Mouse (Mus musculus) liver, embryonic 16.5 days (tissue): ENCODE data around the gene Rcor1. TPM values are rescaled to one million over a fixed set of nuclear protein-coding genes. Genes with fewer than 3 reads are reported as not detected.

ENCODE experiments used
- ATAC-seq: fragments of 200-750 bp; cut with Nextera tagmentation; 2 replicates; pipeline ENCODE4 v1.8.0; 2017; ENCODE audit warnings: low read depth, mild to moderate bottlenecking, moderate number of reproducible peaks, moderate library complexity
- H3K27ac ChIP-seq: fragments of 300-500 bp; sonication (generic); 2 replicates; pipeline ENCODE4 v1.5.1; 2014; ENCODE audit warnings: mild to moderate bottlenecking, low read length
- H3K27me3 ChIP-seq: fragments of 300-500 bp; sonication (generic); 2 replicates; pipeline ENCODE4 v1.6.1; 2014; ENCODE audit warnings: low read depth, low read length, mixed read lengths; ENCODE audit not compliant: control insufficient read depth, insufficient read depth
- H3K36me3 ChIP-seq: fragments of 300-500 bp; sonication (generic); 2 replicates; pipeline ENCODE4 v1.6.1; 2014; ENCODE audit warnings: mild to moderate bottlenecking; ENCODE audit not compliant: control insufficient read depth, insufficient read depth
- H3K4me1 ChIP-seq: fragments of 300-500 bp; sonication (generic); 2 replicates; pipeline ENCODE4 v1.6.1; 2014; ENCODE audit warnings: low read depth, low read length, mixed read lengths; ENCODE audit not compliant: control insufficient read depth
- H3K4me2 ChIP-seq: fragments of 300-500 bp; sonication (generic); 2 replicates; pipeline ENCODE4 v1.6.1; 2014; ENCODE audit warnings: low read depth, low read length, mixed read lengths
- H3K4me3 ChIP-seq: fragments of 300-500 bp; sonication (generic); 2 replicates; pipeline ENCODE4 v1.5.1; 2014; ENCODE audit warnings: low read depth, mild to moderate bottlenecking, low read length
- H3K9ac ChIP-seq: fragments of 300-500 bp; sonication (generic); 2 replicates; pipeline ENCODE4 v1.6.1; 2014; ENCODE audit warnings: low read depth, low read length
- H3K9me3 ChIP-seq: fragments of 300-500 bp; sonication (generic); replicated peaks from 2 replicates; pipeline ENCODE4 v1.6.1; 2016; ENCODE audit warnings: low read length; ENCODE audit not compliant: control insufficient read depth
- WGBS: fragments of 180-500 bp; shearing (Covaris S2); extraction: QIAGEN DNeasy Blood & Tissue Kit; methylation state at CpG from one replicate; pipeline ENCODE4 v1.1.7; 2014; ENCODE audit not compliant: insufficient replicate concordance; 5-methylcytosine and 5-hydroxymethylcytosine counted together
- polyA plus RNA-seq: library from polyadenylated mRNA; unstranded; fragments of >200 nt; fragmentation: Nextera tagmentation; extraction: Ambion mirVana; gene quantifications from 2 replicates; pipeline ENCODE4 v1.2.1, GENCODE M21; 2015

The Rcor1 gene
- polyA plus RNA-seq, 1 experiment from 2014 or later = 4.1 TPM

DNA sequence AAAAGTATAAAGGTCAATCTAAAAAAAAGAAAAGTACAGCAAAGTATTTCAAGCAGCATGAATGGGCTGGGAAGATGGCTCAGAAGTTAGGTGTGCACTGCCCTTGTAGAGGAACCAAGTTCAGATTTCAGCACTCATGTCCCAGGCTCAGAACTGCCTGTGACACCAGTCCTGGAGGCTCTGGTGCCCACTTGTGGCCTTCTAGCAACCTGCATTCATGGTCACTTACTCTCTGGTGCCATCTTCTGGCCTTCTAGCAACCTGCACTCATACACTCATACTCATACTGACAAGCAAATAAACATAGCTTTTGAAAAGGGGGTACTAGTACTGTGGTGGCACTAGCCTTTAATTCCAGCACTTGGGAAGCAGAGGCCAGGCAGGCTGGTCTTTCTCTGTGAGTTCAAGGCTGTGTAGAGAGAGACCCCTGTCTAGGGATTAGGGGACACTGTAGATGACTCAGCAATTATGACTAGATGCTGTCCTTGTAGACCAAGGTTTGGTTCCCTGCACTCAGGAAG is 83.2 kb downstream of the Rcor1 start:
- no peak overlapping the region for H3K9ac ChIP-seq
- no peak overlapping the region for H3K27ac ChIP-seq
- no peak overlapping the region for H3K4me2 ChIP-seq
- no peak overlapping the region for H3K4me3 ChIP-seq
- no peaks in the 10 kb centered on the region for H3K4me1 ChIP-seq
- H3K36me3 ChIP-seq = no peaks in the 10 kb centered on the region
- ATAC-seq = no peak
- H3K9me3 ChIP-seq = no peaks in the 10 kb centered on the region; the same call in 1 of the 2 replicates
- H3K27me3 ChIP-seq = no peaks in the 10 kb centered on the region

DNA sequence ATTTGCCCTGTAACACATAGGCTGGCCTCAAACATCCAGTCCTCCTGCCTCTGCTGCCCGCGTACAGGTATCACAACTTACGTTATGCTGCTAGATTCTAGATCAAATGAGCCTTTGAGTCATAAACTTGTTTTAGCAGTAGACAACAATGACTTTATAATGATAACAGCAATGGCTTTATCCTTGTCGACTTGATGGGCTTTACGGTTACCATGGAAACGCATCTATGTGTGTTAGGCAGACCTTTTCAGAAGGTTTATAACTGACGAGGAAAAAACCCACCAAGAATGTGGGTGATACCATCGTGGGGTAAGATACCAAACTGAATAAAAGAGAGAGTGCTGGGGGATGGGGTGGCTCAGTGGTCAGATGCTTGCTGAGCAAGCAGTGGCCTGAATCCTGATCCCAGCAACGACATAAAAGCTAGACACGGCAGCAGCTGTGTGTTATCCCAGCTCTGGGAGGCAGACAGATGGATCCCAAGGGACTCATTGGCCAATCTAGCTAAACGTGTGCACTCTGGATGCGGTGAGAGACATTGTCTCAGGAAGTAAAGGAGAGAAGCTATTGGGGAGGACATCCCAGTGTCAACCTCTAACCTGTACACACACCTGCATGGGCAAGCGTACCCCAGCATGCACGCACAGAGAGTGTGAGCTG is 85.6 kb downstream of the Rcor1 start:
- 76% methylated on average over 14 of the region's 14 CpGs for WGBS
- H3K9ac ChIP-seq = no peak overlapping the region
- H3K9me3 ChIP-seq = no peaks in the 10 kb centered on the region; the same call in 1 of the 2 replicates

DNA sequence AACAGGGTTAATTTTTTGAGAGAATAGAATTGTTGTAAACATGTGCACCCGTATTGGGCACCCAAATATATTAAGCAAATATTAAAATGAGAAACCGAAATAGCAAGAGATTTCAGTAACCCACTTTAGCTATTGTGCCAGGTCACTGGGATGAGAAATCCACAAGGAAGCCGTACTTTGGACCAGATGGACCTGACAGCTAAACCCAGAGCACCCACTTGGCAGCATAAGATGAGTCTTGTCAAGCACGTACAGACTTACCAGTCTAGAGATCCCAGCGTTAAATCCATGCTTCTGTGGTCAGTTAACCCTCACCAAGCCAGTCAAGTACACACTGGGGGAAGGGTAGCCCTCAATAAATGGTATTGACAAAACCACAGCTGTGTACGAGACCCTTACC is 86.5 kb downstream of the Rcor1 start:
- Histone ChIP-seq H3K27ac (no peak overlapping the region), H3K36me3 (no peaks in the 10 kb centered on the region), H3K4me1 (no peaks in the 10 kb centered on the region), H3K9ac (no peak overlapping the region), H3K27me3 (no peaks in the 10 kb centered on the region), H3K9me3 (no peaks in the 10 kb centered on the region; the same call in 1 of the 2 replicates), H3K4me2 (no peak overlapping the region), H3K4me3 (no peak overlapping the region)
- 62% methylated on average over 6 of the region's 6 CpGs for WGBS
- no peak for ATAC-seq

More for the DNA sequence above, 85.6 kb downstream of the Rcor1 start:
- Histone ChIP-seq H3K36me3 (no peaks in the 10 kb centered on the region), H3K4me1 (no peaks in the 10 kb centered on the region), H3K4me3 (no peak overlapping the region), H3K4me2 (no peak overlapping the region), H3K27me3 (no peaks in the 10 kb centered on the region), H3K27ac (no peak overlapping the region)
- no peak for ATAC-seq

DNA sequence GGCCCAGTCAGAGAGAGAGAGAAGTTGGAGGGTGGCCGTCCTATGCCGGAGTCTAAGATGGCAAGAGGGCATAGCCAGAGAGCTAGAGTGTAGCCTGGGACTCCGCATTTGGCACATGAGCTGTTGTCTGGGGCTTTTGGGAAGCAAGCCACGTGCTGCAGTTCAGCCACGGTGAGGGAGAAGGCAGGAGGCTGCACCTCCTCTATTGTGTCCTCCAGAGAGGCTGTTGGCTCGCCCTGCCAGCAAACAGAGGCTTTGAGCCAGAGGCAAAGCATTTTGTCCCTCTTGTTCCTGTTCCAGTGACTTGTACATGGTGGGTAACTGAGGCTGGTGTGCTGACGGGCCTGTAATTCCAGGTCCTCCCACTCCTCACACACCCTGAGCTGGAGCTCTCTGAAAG is 95.0 kb downstream of the Rcor1 start:
- no peak for ATAC-seq
- H3K27me3 ChIP-seq = no peaks in the 10 kb centered on the region
- WGBS = 64% methylated on average over 7 of the region's 7 CpGs

DNA sequence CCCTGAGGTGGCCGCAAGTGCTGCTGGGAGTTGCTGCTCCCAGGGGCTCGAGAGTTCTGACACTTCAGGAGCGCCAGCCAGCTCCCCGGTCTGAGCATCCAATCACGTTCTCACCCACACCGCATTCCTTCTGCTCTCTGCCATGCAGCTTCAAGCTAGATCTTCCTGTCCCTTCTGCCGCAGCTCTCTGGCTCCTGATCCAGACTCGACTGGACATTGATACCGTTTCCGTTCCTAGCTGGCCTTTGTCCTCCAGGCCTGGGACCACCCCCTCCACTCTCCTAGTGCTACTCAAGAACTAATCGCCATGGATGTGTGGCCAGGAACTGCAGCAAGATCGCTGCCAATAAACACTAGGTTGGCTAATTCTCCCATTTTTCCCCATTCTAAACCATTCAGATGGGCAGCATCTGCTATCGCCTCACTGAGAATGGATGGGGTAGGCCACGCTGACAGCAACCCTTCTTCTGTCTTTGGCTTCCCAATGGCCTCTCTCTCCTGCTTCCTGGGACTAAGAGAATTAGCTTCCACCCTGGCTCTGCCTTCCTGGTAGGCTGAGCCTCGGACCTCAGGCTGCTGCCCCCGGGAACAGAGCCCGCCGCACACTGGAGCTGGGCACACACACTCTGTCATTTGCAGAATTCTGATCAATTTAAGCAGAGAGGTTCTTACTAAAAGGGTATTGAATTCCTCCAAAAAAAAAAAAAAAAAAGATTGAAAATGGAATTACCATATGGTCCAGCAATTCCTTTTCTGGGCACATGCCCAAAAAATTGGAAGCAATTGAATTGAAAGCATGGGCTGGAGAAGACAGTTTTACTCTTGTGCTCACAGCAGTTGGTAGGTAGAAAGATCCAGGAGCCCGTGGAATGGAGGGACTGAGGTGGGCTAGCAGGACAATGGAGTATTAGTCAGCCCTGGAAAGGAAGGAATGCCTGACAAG is 95.9 kb downstream of the Rcor1 start:
- Histone ChIP-seq H3K27ac (no peak overlapping the region), H3K27me3 (no peaks in the 10 kb centered on the region), H3K9ac (no peak overlapping the region), H3K36me3 (no peaks in the 10 kb centered on the region), H3K9me3 (no peaks in the 10 kb centered on the region), H3K4me1 (no peaks in the 10 kb centered on the region), H3K4me2 (no peak overlapping the region), H3K4me3 (no peak overlapping the region)
- no peak for ATAC-seq
- 63% methylated on average over 19 of the region's 19 CpGs for WGBS

More for the DNA sequence above, 95.0 kb downstream of the Rcor1 start:
- Histone ChIP-seq H3K4me1 (no peaks in the 10 kb centered on the region), H3K4me3 (no peak overlapping the region), H3K9ac (no peak overlapping the region), H3K36me3 (no peaks in the 10 kb centered on the region), H3K9me3 (no peaks in the 10 kb centered on the region), H3K27ac (no peak overlapping the region), H3K4me2 (no peak overlapping the region)

DNA sequence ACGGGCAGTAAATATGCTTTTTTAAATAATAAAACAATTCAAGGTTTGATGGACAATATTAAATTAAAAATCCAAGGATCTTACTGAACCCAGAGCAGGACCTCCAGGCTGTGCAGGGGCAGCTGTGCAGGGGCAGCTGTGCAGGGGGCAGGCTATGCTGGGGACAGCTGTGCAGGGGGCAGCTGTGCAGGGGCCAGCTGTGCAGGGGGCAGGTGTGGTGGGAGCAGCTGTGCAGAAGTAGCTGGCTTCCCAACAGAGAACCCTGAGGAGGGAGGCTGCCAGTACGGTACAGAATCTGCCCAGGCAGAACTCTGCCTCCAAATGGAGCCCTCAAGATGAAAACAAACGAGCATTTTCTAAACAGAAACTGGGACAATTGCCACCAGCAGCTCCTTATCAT is 96.8 kb downstream of the Rcor1 start:
- Histone ChIP-seq H3K27ac (no peak overlapping the region), H3K9ac (no peak overlapping the region), H3K4me3 (no peak overlapping the region), H3K4me2 (no peak overlapping the region), H3K4me1 (no peaks in the 10 kb centered on the region), H3K36me3 (no peaks in the 10 kb centered on the region), H3K27me3 (no peaks in the 10 kb centered on the region), H3K9me3 (no peaks in the 10 kb centered on the region)
- ATAC-seq = no peak
- WGBS = 59% methylated on average over 3 of the region's 3 CpGs

DNA sequence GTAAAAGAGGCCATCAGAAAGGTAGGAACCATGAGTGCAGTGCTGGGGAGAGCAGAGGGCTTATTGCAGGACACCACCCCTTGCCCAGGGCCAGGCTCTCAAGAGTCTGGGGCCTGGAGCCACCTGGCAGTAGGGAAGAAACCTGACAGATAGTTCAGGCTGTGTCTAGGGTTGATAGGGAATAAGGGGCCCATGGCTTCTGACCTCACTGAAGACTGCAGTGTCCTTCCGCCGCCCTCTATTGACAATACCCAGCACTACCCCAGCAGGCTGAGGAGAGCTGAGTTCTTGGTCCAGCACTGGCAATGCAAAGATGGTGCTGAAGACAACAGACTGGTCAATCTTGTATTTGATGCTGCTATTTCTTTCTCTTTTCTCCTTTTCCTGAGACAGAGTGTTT is 97.9 kb downstream of the Rcor1 start:
- 0 out of 2 replicates have a peak, but pooled peaks have one; percentile 35 for ATAC-seq
- no peaks in the 10 kb centered on the region for H3K27me3 ChIP-seq
- H3K27ac ChIP-seq = no peak overlapping the region
- H3K4me2 ChIP-seq = no peak overlapping the region
- H3K36me3 ChIP-seq = no peaks in the 10 kb centered on the region
- H3K4me3 ChIP-seq = no peak overlapping the region
- no peaks in the 10 kb centered on the region for H3K4me1 ChIP-seq
- H3K9ac ChIP-seq = no peak overlapping the region
- no peaks in the 10 kb centered on the region for H3K9me3 ChIP-seq
- 46% methylated on average over 2 of the region's 2 CpGs for WGBS

DNA sequence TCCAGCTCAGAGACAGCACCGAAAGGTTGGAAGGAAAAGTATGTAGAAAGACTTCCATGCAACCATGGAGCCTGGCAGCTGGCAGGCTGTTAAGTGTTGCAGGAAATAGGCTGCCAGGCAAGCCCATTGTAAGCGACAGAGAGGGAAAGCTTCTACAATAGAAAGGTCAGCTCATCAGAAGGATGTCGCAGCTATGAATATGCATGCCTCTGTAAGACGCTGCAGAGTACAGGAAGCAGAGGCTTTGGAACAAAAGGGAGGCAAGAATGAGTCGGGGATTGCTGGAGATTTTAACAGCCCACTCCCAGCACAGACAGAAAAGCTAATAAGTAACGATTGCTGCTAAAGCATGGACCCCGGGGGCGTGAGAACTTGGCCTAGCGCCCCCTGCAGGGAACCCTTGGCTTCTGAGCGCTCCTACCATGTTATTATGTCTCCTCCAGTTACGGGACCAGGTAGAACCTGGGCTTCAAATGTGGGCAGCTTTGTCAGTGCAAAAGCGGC is 103.9 kb downstream of the Rcor1 start:
- Histone ChIP-seq H3K27ac (no peak overlapping the region), H3K4me3 (no peak overlapping the region), H3K9me3 (no peaks in the 10 kb centered on the region), H3K4me1 (no peaks in the 10 kb centered on the region; the same call in none of the 2 replicates), H3K36me3 (no peaks in the 10 kb centered on the region), H3K9ac (no peak overlapping the region), H3K27me3 (no peaks in the 10 kb centered on the region), H3K4me2 (no peak overlapping the region)
- 27% methylated on average over 12 of the region's 12 CpGs for WGBS
- no peak for ATAC-seq
